Mouse (Mus musculus) ES-E14 (cell line): ENCODE measurements around the gene Fam92b. TPM values are rescaled to one million over a fixed set of nuclear protein-coding genes. Genes with fewer than 3 reads are reported as not detected.

Experiments
- DNase-seq: peaks from one replicate; pipeline ENCODE4 v3.0.0-alpha.2; 2013; ENCODE audit warnings: low read depth, low spot score
- H3K27ac ChIP-seq: 2 replicates; pipeline ENCODE4 v1.5.1; 2012; ENCODE audit warnings: low read depth, mild to moderate bottlenecking, low read length, moderate library complexity, mixed read lengths; ENCODE audit not compliant: poor library complexity, insufficient read depth, severe bottlenecking
- H3K36me3 ChIP-seq: 2 replicates; pipeline ENCODE4 v1.6.1; 2012; ENCODE audit warnings: mild to moderate bottlenecking, low read length, moderate library complexity, mixed read lengths; ENCODE audit not compliant: control insufficient read depth, poor library complexity, insufficient read depth, severe bottlenecking
- H3K4me1 ChIP-seq, 2 experiments: fragments of 150-350 bp in 1 of 2; sonication (generic) in 1 of 2; 2 replicates each; pipeline ENCODE4 v1.6.1; 2012; ENCODE audit warnings: low read length in 2 of 2, mild to moderate bottlenecking in 1 of 2, mixed read lengths in 1 of 2; ENCODE audit not compliant: control insufficient read depth in 2 of 2, insufficient read depth in 2 of 2, poor library complexity in 1 of 2
- H3K4me3 ChIP-seq, 2 experiments: fragments of 150-350 bp in 1 of 2; sonication (generic) in 1 of 2; 2 replicates each; pipeline ENCODE4 v1.5.1; 2012; ENCODE audit warnings: low read length in 2 of 2, low read depth in 1 of 2, mild to moderate bottlenecking in 1 of 2, mixed read lengths in 1 of 2; ENCODE audit not compliant: insufficient read depth in 1 of 2, poor library complexity in 1 of 2, severe bottlenecking in 1 of 2
- H3K9ac ChIP-seq: 2 replicates; pipeline ENCODE4 v1.6.1; 2012; ENCODE audit warnings: low read depth, mild to moderate bottlenecking, low read length, mixed read lengths; ENCODE audit not compliant: poor library complexity, insufficient read depth, severe bottlenecking
- H3K9me3 ChIP-seq: fragments of 150-350 bp; sonication (generic); 2 replicates; pipeline ENCODE4 v1.6.1; 2012; ENCODE audit warnings: low read depth, mild to moderate bottlenecking, low read length; ENCODE audit not compliant: control insufficient read depth, insufficient read depth
- CHD2 ChIP-seq: IDR thresholded peaks from 2 replicates; pipeline ENCODE4 v1.6.1; 2014; ENCODE audit warnings: mild to moderate bottlenecking, low read depth, low read length, inconsistent platforms
- HCFC1 ChIP-seq: IDR thresholded peaks from 2 replicates; pipeline ENCODE4 v1.6.1; 2012; ENCODE audit warnings: low read length, inconsistent platforms, borderline replicate concordance; ENCODE audit not compliant: insufficient read depth
- MAFK ChIP-seq: IDR thresholded peaks from 2 replicates; pipeline ENCODE4 v1.6.1; 2014; ENCODE audit warnings: mild to moderate bottlenecking, low read depth, low read length, inconsistent platforms; ENCODE audit not compliant: insufficient read depth
- ZC3H11A ChIP-seq: IDR thresholded peaks from 2 replicates; pipeline ENCODE4 v1.6.1; 2012; ENCODE audit warnings: low read depth, mild to moderate bottlenecking, inconsistent platforms, low read length, borderline replicate concordance
- ZNF384 ChIP-seq: IDR thresholded peaks from 2 replicates; pipeline ENCODE4 v1.6.1; 2012; ENCODE audit warnings: low read depth, low read length, inconsistent platforms
- in situ Hi-C, 2 experiments: fragments of 600-800 bp; cut with MboI; formaldehyde crosslinking; loops; one replicate each; pipeline ENCODE4 v1.15.1; 2025; ENCODE audit warnings: low sequenced_read_pairs in 2 of 2, inconsistent platforms in 1 of 2; ENCODE audit not compliant: unreplicated experiment in 2 of 2
- total RNA-seq: library from RNA; depleted of rRNA; stranded (reverse); fragments of 300-350 nt; gene quantifications from 2 replicates; pipeline ENCODE4 v1.2.3, GENCODE M21; 2012

The Fam92b gene
- total RNA-seq, 1 experiment, result not detected

GRCm38 (mm10) chr8:120216855-120217830 is 39.9 kb upstream of the Fam92b start:
- Histone ChIP-seq H3K36me3 (no peaks in the 10 kb centered on the region), H3K4me3 (no peak overlapping the region), H3K9me3 (no peaks in the 10 kb centered on the region), H3K9ac (0 out of 2 replicates have a peak overlapping the region, but pooled peaks have one; percentile 19), H3K27ac (no peak overlapping the region), H3K4me1 (peaks cover 0 to 12% of the 10 kb centered on the region in 2 experiments; a peak in 1 of 4 replicates)
- DNase-seq, result no peak
- no peak for TF ChIP-seq ZNF384
- no peak for TF ChIP-seq CHD2
- no peak for TF ChIP-seq ZC3H11A
- TF ChIP-seq HCFC1, result no peak
- TF ChIP-seq MAFK, result no peak
- in situ Hi-C loops, result no loop called here

GRCm38 (mm10) chr8:120215416-120216141 is 38.3 kb upstream of the Fam92b start:
- no peaks in the 10 kb centered on the region for H3K36me3 ChIP-seq
- in situ Hi-C loops, result no loop called here
- no peak overlapping the region for H3K4me3 ChIP-seq
- H3K4me1 ChIP-seq, result peaks cover 0 to 10% of the 10 kb centered on the region in 2 experiments; a peak in 1 of 4 replicates
- TF ChIP-seq ZC3H11A, result no peak
- TF ChIP-seq ZNF384, result no peak
- TF ChIP-seq MAFK, result no peak
- no peak for TF ChIP-seq CHD2
- TF ChIP-seq HCFC1, result no peak
- H3K27ac ChIP-seq, result no peak overlapping the region
- H3K9ac ChIP-seq, result no peak overlapping the region
- DNase-seq, result no peak
- no peaks in the 10 kb centered on the region for H3K9me3 ChIP-seq

- TF ChIP-seq ZC3H11A (no peak), CHD2 (no peak), HCFC1 (no peak), ZNF384 (no peak), MAFK (no peak)
- Histone ChIP-seq H3K27ac (no peak overlapping the region), H3K9me3 (no peaks in the 10 kb centered on the region), H3K36me3 (no peaks in the 10 kb centered on the region), H3K4me1 (peaks cover 0 to 10% of the 10 kb centered on the region in 2 experiments; a peak in 1 of 4 replicates), H3K4me3 (no peak overlapping the region), H3K9ac (no peak overlapping the region)
- no peak for DNase-seq
- in situ Hi-C loops, result no loop called here
These were observed 36.7 kb upstream of the Fam92b start for GRCm38 (mm10) chr8:120213939-120214338.

GRCm38 (mm10) chr8:120213229-120213628 is 36.0 kb upstream of the Fam92b start:
- DNase-seq, result no peak
- peaks cover 0 to 10% of the 10 kb centered on the region in 2 experiments; a peak in 1 of 4 replicates for H3K4me1 ChIP-seq
- H3K9ac ChIP-seq, result no peak overlapping the region
- H3K27ac ChIP-seq, result no peak overlapping the region
- TF ChIP-seq HCFC1 (no peak), MAFK (no peak), ZNF384 (no peak), ZC3H11A (no peak), CHD2 (no peak)
- no peaks in the 10 kb centered on the region for H3K36me3 ChIP-seq
- in situ Hi-C loops, result no loop called here
- H3K9me3 ChIP-seq, result no peaks in the 10 kb centered on the region
- H3K4me3 ChIP-seq, result no peak overlapping the region
